Mouse (Mus musculus) layer of hippocampus, postnatal 36 days (tissue): Measurements from ENCODE around the gene Wfs1. TPM values are rescaled to one million over a fixed set of nuclear protein-coding genes. Genes with fewer than 3 reads are reported as not detected.
"Not testable (repeated sequence)": the region's sequence is repeated elsewhere in the genome, so short reads cannot be mapped to it uniquely, and the experiment has no call there.

Experiments used
- DNase-seq, 2 experiments: peaks; one replicate each; pipeline ENCODE4 v3.0.0; 2022
- total RNA-seq, 2 experiments: library from RNA; stranded (reverse); gene quantifications; 2 replicates each; pipeline ENCODE4 v1.2.3; 2021

Gene Wfs1
- total RNA-seq, 2 experiments from 2014 or later, result 157 to 178 TPM

DNA sequence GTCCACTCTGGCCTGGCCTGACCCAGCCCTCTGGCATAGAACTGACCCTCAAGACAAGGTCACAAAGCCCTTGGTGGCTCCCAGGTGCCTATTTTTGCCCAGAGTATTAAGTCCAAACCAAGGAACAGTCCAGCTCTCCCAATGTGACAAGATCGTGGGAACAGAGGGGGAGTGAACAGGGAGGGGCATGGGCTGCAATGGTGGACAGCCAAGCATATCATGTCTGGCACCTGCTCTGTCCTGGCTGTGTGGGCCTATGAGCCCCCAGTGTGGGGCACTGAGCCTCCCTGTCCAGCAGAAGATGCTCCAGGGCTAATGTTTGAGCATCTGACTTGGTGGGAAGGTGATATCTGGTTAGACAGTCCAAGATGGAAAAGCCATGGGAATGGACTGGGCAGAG is 2.4 kb downstream of the Wfs1 start:
- DNase-seq, result no peak

DNA sequence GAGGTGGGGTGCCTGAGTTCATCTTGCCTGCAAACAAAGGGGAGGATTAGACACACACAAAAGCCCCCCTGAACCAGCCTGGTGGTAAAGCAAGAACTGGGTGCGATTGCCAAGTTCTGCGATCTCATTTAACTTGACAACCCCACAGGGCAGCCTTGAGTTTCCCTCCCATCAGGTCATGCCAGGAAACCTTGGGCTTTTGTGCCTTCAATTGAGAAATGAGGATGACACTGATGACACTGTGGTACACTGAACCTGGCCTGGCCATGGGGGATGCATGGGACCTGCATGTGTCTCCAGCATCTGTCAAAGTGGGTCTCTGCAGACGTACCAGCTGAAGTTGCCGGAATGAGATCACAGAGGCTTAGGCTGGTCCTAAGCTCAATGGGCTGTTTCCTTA is 6.7 kb downstream of the Wfs1 start:
- no peak for DNase-seq

DNA sequence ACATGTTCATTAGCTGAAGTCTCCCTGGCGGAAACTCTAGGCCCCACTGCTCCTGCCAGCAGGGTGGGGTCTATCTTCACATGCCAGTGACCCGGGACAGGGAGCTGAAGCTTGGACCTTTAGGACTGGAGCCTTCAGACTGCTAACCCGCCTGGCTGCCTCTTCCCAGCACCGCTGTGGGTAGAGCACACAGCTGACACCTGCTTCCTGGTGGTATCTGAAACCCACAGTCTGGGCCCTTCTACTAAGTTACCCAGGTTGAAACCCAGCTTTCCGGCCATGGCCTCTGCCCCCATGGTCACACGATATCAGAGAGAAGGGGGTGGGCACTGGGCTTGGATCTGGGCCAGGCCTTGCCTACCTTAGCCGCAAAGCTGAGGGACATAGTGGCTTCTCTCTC is 9.4 kb downstream of the Wfs1 start:
- DNase-seq, result no peak

DNA sequence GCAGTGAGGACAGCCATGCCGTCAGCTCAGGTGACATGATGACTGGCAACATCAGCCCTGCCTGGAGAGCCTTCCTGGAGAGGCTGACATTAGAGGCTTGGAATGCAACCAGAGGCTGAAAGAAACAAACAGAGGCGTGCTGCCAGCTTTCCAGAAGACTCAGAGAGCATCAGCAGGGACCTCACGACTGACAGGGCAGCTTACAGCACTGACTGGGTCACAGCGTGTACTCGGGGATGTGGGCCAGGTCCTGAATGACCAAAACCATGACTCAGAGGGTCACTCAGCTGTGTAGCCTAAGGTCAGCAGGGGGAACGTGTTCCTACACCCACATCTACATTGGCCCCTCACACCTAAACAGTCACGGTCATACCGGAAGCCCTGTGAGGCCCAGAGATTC is 10.0 kb downstream of the Wfs1 start:
- DNase-seq, result no peak

DNA sequence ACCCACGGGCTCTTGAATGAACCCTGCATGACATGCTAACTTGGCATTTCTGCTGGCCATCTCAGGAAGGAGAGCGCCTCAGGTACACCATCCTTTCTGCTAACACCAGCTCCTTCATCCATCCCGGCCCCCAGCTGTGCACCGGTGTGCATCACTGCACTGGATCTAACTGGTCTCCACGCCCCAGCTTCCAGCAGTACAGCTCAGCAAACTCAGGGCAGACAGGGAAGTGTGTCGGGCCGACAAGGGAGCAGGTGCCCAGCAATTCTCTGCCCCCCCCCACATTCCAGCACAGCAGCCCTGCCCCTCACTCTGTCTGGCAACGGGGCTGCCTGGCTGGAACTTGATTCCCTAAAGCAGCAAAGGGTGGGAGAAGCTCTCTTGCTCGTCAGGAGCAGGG is 11.2 kb downstream of the Wfs1 start:
- no peak for DNase-seq

DNA sequence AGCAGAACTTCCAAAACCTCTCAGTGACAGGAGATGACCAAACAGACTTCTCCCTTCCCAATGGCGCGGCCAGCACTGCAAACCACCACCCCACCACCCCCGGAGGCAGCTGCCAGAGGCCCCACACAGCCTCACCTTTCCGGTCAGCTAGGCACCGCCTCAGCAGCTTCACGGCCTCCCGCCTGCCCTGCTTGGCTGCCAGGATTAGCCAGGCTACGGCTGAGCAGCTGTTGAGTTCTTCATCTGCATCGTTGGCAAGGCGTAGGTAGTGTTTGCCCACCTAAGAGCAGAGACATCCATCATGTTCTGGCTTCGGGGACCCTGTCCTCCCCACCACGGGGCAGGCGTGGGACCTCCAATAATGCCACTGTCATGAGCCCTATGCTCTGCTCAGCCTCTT is 13.7 kb downstream of the Wfs1 start:
- no peak for DNase-seq

DNA sequence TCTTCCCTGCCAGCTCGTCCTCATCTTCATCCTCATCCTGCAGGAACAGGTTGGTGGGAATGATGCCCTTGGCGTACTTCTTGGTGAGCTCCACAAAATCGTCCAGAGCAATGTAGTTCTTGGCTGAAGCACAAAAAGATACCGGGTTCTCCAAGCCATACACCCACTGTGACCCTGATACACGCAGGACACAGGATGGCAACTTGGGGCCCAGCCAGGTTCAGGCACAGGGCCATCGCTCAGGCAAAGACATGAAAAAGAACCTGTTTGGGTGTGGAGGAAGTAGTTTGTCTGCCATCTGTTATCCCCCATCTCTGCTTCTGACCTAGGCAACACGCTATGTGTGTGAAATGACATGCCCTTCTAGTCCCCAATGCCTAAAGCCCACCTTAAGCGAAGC is 17.4 kb downstream of the Wfs1 start:
- DNase-seq, result no peak

DNA sequence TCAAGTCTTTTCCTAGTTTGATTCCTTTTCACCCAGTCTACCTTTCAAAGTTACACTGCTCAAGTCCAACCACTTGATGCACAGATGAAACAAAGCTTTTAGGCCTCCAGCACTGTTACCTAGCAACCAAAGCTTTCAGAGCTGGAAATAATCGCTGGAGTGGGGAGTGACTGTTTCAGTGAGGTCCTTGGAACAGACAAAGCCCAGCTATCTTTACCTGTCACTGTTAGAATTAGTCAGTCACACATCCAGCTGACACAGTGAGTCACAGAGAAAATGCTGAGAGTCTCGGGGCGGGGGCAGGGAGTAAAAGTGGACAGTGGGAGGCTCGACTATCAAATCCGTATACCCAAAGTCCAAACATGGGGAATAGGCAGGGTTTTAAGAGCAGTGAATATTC is 28.5 kb downstream of the Wfs1 start:
- DNase-seq, result no peak

DNA sequence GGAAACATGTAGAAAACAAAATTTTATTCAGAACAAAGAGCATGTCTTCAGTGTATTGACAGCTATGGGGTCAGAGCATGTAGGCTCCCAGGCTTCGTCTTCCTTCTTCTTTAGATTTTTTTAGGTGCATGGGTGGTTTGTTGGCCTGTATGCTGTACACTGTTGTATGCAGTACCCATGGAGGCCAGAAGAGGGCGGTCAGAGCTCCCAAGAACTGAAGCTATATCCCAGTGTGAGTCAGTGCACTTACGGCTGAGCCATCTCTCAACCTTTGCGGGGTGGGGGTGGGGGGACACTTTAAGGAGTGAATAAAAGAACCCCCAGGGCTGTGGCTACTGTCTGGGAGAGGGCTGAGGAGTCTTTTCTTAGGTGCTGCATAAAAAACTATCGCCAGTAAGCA is 30.2 kb downstream of the Wfs1 start:
- peak; percentile 47 to 51 for DNase-seq

DNA sequence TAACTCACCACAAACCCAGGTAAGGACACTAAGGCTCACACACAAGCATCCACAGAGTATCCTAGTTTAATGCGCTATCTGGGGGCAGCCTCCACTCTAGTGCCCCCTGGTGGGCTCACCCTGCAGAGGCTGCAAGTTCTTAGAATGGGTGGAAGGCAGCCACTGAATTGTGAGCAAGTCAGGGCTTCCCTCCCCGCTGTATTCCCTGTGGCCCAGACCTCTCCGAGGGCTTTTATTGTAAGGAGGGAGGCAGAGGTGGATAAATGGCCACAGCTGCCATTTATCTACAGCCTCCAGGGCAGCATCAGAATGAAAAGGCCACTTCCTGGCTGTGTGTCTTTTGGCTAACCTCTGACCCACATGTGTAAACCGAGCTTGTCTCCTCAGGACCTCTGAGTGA is 33.6 kb downstream of the Wfs1 start:
- peak in 1 of 2 experiments; percentile 44 for DNase-seq

DNA sequence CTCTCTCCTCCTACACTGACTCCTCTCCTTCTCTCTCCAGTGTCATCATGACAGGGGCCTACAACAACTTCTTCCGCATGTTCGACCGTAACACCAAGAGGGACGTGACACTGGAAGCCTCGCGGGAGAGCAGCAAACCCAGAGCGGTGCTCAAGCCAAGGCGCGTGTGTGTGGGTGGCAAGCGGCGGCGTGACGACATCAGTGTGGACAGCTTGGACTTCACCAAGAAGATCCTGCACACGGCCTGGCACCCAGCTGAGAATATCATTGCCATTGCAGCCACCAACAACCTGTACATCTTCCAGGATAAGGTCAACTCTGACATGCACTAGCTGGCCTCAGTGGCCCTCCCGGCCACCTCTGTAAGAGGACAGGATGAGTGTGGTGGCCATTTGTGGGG is 36.7 kb downstream of the Wfs1 start:
- DNase-seq, result no peak

DNA sequence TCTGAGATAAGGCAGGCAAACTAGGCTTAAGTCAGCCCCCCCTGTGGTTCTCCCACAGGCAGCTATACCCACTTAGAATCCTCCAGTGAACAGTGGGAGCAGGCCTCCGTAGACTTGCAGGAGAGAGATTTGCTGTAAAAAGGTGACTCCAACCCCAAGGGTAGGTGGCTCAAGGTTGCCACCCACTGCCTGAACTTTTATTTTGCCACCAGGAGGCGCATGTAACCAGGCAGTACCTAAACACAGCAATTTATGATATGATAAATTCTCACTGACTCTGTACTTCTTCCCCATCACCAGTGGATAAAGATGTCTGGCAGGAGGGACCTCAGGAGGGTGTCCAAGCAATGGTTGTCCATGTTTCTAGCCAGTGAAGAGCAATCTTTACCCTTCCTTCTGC is 38.1 kb downstream of the Wfs1 start:
- DNase-seq, result no peak

DNA sequence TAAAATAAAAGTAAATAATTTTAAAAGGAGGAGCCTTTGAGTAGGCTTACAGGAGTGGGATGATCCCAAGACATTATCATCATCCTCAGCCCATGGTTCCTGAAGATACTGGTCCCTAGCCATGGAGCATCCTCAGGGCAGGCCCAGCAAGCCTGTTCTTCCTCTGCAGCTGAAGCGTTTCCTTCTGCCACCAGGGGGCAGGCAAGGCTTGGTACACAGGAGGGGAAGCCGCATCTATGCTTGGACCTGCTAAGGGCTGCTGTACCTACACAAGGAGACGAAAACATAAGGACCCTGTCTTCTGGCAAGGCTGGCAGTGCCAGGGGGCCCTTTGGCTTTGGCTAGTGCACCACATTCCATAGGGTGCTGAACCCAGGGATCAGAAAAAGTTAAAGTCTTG is 40.2 kb downstream of the Wfs1 start:
- DNase-seq, result peak; percentile 59

DNA sequence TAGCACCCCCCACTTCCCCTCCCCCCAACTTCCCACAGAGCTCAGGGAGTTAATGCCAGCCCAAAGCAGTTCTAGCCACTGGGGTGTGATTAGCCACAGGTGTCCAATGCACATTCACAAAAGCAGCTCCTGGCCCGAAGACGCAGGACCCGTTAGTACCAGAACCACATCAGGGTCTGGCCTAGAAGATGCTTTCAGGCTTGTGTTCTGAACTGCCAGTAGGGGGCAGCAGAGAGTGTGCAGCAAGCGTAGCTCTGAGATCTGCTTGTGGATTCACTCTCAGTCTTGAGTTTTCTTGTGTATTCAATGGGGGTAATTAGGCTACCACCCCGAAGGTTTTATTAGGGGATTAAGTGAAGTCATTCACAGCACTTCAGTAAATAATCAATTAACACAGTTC is 42.6 kb downstream of the Wfs1 start:
- peak in 1 of 2 experiments; percentile 66 for DNase-seq

DNA sequence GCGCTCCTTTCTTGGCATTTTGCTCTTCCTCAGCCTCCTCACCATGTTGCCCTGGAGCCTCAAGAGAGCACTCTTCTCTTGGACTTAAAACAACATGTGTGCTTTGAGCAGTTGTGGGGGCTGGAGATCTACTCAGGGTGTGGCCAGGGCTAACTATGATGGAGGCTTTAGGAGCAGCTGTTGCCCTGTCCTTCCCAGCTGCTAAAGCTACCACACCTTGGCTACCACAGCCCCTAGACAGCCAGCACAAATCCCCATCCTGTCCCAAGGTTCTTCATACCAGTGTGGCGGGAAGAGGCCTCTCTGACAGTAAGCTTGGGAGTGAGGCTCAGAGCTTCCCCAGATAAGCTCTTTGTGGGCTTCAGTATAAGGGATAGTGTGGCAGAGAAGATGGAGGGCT is 43.3 kb downstream of the Wfs1 start:
- DNase-seq, result no peak

DNA sequence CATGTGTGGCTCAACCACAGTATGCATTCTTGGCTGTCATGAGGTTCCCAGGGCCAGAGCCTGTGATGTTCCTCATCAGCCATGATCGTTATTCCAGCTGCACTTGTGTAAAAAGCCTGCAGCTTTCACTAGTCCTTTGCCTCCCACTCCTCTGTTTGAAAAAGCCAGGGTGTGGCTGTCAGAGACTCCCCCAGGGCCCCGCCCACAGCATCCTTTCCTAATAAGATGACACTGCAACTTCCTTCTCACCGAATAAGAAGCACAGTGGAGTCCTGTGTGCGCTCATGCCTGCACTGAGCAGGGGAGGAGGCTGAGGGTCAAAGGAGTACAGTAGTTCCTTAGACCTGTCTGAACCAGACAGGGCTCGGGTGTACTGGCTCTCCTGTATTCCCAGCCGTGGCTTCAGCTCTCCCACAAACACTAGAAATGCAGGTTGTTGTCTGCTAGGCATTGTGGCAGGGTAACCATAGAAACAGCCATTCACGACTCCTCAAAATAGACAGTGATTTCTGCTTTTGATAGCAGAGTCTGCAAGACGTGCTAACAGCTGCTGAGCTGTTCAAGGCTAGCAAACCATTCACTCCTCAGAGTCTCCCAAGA is 43.8 kb downstream of the Wfs1 start:
- peak in 1 of 2 experiments; percentile 42 for DNase-seq

DNA sequence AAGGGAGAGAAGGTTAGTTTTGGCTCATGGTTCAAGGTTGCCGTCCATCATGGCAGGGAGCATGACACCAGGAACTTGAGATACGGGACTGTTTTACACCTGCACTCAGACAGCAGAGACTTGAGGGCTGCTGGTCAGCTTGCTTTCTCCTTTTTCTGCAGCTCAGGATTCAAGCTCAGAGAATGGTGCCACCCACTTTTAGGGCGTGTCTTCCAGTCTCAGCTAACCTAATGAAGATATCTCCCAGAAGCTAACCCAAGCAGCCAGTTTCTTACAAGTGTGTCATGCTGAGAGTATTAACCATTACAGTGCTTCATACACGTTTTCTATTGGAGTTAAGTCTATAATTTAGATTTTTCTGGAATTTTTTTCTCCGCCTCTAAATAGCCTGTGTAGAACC is 44.5 kb downstream of the Wfs1 start:
- no peak for DNase-seq

DNA sequence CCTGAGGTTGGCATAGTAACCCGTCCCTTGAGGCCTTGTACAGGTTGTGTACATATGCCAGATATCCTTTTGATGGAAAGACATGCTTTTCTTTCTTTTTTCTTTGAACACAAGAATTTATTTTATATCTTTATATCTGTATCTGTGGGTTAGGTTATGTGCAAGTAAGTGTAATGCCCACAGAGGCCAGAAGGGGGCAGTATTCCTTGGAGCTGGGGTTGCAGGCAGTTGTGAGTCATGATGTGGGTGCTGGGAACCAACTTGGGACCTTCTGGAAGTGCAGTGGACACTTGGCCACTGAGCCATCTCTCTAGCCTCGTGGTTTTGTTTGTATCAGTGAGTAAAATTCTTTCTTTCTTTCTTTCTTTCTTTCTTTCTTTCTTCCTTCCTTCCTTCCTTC is 46.6 kb downstream of the Wfs1 start:
- DNase-seq, result no peak

DNA sequence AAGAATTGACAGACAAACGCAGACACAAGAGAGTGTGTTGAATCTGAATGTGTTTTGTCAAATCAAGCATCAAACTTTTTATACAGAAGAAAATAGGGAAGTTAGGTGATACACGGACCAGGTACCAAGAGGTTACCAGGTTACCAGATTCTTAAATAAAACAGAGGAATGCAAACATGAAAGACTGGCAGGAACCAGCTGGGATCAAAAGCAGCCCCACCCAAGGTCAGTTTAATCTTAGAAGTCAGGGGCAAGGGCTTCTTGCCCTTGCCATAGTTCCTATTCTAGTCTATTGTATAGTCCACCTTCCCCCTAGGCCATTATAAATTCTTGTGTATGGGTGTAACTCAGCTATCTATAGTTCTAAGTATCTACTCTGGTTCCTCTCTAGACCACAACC is 50.0 kb downstream of the Wfs1 start:
- DNase-seq, result not testable (repeated sequence)

DNA sequence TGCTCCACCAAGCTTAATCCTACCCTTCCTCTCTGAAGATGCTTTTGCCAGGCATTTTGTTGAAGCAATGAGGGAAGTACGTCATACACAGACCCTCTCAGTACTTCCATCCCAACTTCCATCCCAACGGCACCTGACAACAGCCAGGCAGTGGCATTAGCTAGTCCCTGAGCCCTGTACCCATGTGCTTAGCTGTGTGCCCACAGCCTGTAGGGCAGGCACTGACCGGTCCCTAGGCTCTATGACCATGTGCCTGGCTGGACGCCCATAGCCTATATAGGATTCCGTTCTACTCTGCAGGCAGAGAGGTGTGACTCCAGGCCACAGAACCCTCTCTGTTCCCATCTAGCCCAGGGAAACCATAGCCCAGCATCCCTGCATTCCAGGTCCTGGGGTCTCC is 51.0 kb downstream of the Wfs1 start:
- no peak for DNase-seq

DNA sequence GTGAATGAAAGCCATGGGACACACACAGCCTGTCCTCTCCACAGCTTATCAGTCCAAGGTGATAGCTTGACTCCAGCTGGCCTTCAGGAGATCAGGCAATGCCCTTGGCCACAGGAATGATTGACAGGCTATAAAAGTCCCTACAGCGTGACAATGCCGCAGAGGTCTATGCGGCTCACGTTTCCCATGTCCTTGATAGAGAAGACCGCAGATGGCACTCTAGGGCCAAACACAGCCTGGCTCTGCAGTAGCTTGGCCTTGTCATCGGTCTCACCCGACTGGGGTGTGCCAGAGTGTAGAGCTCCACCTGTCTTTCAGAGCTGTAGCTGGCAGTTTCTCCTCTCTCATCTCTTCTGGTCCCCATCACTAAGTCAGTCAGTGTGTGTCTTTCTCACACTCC is 52.5 kb downstream of the Wfs1 start:
- no peak for DNase-seq

DNA sequence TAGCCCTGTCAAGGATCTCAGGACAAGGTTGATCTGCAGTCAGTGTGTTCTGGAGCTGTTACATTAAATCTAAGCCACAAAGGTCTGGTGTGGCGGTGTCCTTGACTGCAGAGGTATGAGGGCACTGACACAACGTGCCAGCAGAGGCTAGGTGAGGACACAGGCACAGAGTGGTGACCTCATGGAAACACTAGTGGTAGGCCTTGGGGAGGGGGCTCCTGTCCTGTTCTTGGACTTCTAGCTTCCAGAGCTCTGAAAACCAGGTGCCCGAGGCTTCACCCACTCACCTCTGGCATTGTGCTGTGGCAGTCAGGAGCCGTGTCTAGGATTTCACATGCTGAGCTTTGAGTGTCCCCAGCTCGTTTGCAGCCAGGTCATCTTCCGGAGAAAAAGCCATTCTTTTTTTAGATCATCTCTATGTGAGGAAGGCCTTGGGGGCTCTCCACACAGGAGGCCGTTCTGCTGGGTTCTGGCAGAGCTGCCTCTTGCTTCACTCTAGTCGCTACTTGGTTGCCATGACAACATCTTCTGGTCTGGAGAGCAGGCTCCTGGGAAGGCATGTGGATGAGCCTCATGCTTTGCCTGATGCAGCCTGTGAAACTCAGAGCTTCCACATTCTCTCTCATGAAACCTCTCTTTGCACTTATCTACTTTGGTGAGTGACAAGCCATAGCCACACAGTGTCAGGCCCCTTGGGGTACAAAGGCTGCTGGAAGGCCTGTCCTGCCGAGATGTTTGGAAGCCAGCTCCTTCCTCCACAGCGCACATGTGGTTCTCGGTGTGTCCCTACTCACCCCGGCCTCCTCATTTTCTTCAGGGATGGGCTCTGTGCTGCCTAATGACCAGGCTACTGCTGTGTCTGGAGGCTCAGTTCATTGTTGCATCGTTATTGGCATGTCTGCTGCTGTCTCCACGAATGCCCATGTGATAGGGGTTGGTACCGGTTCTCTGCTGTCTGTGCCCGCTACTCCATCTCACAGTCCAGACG is 53.2 kb downstream of the Wfs1 start:
- DNase-seq, result no peak

DNA sequence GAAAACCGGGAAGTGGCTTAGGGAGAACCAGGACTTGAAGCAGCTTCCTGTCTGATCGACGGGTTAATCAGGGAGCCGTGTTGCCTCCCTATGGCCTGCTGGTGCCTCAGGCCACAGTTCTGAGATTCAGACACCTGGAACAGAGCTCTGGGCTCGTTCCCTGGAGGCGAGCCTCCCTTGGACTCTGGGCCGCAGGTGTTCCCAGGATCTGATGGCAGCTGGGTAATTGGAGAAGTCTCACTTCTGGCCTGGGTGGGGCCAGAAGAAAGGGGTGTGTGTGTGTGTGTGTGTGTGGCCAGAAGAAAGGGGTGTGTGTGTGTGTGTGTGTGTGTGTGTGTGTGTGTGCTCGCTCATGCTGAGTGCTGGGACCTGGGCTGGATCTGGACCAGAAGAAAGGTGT is 55.6 kb downstream of the Wfs1 start:
- DNase-seq, result no peak

DNA sequence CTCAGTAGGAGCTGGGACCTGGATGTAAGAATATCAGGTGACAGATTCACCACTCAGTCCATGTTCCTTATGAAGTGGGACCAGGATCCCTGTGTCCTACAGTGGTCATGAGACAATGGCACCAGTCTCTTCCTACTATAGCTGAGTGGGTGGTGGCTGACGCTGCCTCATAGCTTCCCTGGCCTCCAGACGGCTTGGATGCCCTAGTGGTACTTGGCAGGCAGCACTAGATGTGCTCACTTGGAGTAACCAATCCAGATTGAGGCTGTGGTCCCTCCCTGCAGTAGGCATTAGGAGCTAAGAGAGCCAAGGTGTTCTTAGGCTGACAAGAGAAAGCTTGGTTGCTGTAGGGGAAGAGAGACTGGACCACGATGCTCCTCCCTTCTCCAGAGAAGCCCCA is 59.6 kb downstream of the Wfs1 start:
- no peak for DNase-seq
